Mouse (Mus musculus): ENCODE measurements around the gene Sp2. TPM values are rescaled to one million over a fixed set of nuclear protein-coding genes. Genes with fewer than 3 reads are reported as not detected.

Sp2 gene
- polyA plus RNA-seq, 1 experiment from 2014 or later, result 18.0 TPM

- peaks cover 65% of the 10 kb centered on the region for H3K4me1 ChIP-seq (replicated peaks)
- 20% methylated on average over 6 of the region's 6 CpGs for WGBS
- no peak overlapping the region for H3K4me3 ChIP-seq
These were observed 14.3 kb downstream of the Sp2 start for GRCm38 (mm10) chr11:96968476-96968875.

DNA sequence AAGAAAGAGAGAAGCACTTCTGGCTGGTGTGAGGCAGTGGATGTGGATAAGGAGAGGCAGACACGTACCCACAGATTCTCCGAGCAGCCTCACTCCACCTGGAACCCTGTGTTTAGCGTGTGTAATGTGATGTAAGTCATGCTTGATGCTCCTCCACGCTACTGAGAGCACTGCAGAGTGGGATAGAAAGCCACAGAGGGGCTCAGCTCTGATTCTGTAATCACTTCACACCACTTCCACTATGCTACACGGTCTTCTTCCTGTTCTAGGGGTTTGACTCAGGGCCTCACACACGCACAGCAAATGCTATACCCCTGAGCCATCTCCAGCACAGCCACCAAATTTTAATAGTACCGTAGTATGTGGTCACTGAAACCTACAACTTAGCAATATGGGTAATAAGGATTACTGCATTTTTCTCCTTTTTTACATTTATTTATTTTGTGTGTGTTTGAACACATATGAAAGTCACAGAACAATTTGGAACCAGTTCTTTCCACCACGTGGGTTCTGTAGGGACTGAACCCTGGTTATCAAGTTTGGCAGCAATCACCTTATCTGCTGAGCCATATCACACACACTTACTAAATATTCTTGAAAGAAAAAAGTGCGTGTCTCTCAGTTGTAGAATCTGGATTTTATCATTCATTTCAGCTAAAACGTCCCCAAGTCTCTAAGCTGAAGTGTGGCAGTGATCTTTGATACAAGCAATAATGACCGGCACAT lies 15.1 kb downstream of the Sp2 start:
- H3K9ac ChIP-seq, result peak overlapping the region; percentile 59
- WGBS, result 44% methylated on average over 11 of the region's 11 CpGs

More at GRCm38 (mm10) chr11:96968476-96968875, 14.3 kb downstream of the Sp2 start:
- peak overlapping the region; percentile 56 for H3K4me2 ChIP-seq
- no peaks in the 10 kb centered on the region for H3K27me3 ChIP-seq (replicated peaks)
- no peaks in the 10 kb centered on the region for H3K36me3 ChIP-seq
- H3K9ac ChIP-seq, result peak overlapping the region; percentile 59
- ATAC-seq (ENCODE audit: insufficient number of reproducible peaks, low FRiP score), result no peak
- no peaks in the 10 kb centered on the region for H3K9me3 ChIP-seq (replicated peaks)
- H3K27ac ChIP-seq (ENCODE audit: poor library complexity, severe bottlenecking), result peak overlapping the region; percentile 99

GRCm38 (mm10) chr11:96966914-96967543 lies 15.7 kb downstream of the Sp2 start:
- peak overlapping the region; percentile 29 for H3K4me2 ChIP-seq

More for the DNA sequence above, 15.1 kb downstream of the Sp2 start:
- H3K4me3 ChIP-seq, result no peak overlapping the region
- peaks cover 3% of the 10 kb centered on the region; the same call in 1 of the 2 replicates for H3K36me3 ChIP-seq
- H3K4me1 ChIP-seq (replicated peaks), result peaks cover 65% of the 10 kb centered on the region
- peak overlapping the region; percentile 56 for H3K4me2 ChIP-seq
- no peaks in the 10 kb centered on the region for H3K27me3 ChIP-seq (replicated peaks)
- no peak for ATAC-seq (ENCODE audit: insufficient number of reproducible peaks, low FRiP score)
- peak overlapping the region; percentile 99 for H3K27ac ChIP-seq (ENCODE audit: poor library complexity, severe bottlenecking)
- no peaks in the 10 kb centered on the region for H3K9me3 ChIP-seq (replicated peaks)

DNA sequence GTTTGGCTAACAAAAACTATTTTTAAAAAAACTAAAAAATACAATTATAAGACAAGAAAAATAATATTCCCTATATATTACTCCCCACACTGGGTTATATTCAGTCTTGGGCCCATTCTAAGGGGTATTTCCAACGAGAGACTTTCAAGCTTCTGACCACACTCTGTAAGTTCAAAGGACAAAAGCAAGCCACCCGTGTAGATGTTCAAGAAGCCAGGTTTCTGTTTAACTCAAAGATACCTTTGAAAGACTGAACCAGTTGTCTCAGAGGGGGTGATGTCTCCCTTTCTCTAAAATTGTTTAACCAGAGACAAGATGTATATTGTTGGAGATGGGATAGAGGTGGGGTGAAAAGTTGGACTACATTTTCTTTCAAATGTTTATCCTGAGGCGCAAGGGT lies 16.6 kb downstream of the Sp2 start:
- 88% methylated on average over 3 of the region's 3 CpGs for WGBS
- H3K9me3 ChIP-seq (replicated peaks), result no peaks in the 10 kb centered on the region
- no peaks in the 10 kb centered on the region for H3K27me3 ChIP-seq (replicated peaks)
- H3K4me1 ChIP-seq (replicated peaks), result peaks cover 51% of the 10 kb centered on the region
- H3K36me3 ChIP-seq, result peaks cover 18% of the 10 kb centered on the region
- H3K9ac ChIP-seq, result no peak overlapping the region
- H3K4me3 ChIP-seq, result no peak overlapping the region
- ATAC-seq (ENCODE audit: insufficient number of reproducible peaks, low FRiP score), result no peak
- no peak overlapping the region for H3K4me2 ChIP-seq
- H3K27ac ChIP-seq (ENCODE audit: poor library complexity, severe bottlenecking), result no peak overlapping the region

More at GRCm38 (mm10) chr11:96966914-96967543, 15.7 kb downstream of the Sp2 start:
- Histone ChIP-seq H3K27me3 (replicated peaks) (no peaks in the 10 kb centered on the region), H3K4me3 (no peak overlapping the region), H3K9me3 (replicated peaks) (no peaks in the 10 kb centered on the region), H3K36me3 (peaks cover 10% of the 10 kb centered on the region), H3K4me1 (replicated peaks) (peaks cover 59% of the 10 kb centered on the region), H3K9ac (peak overlapping the region; percentile 59; the same call in 1 of the 2 replicates), H3K27ac (ENCODE audit: poor library complexity, severe bottlenecking) (peak overlapping the region; percentile 43)
- ATAC-seq (ENCODE audit: insufficient number of reproducible peaks, low FRiP score), result no peak
- WGBS, result 65% methylated on average over 13 of the region's 13 CpGs

GRCm38 (mm10) chr11:96963580-96963979 lies 19.2 kb downstream of the Sp2 start:
- peak; percentile 74; the same call in 1 of the 2 replicates for ATAC-seq (ENCODE audit: insufficient number of reproducible peaks, low FRiP score)
- H3K4me2 ChIP-seq, result no peak overlapping the region
- WGBS, result 20% methylated on average over 8 of the region's 8 CpGs
- H3K36me3 ChIP-seq, result peaks cover 42% of the 10 kb centered on the region
- no peak overlapping the region for H3K4me3 ChIP-seq
- H3K4me1 ChIP-seq (replicated peaks), result peaks cover 25% of the 10 kb centered on the region
- no peak overlapping the region for H3K27ac ChIP-seq (ENCODE audit: poor library complexity, severe bottlenecking)
- H3K9me3 ChIP-seq (replicated peaks), result no peaks in the 10 kb centered on the region
- no peaks in the 10 kb centered on the region for H3K27me3 ChIP-seq (replicated peaks)
- no peak overlapping the region for H3K9ac ChIP-seq

DNA sequence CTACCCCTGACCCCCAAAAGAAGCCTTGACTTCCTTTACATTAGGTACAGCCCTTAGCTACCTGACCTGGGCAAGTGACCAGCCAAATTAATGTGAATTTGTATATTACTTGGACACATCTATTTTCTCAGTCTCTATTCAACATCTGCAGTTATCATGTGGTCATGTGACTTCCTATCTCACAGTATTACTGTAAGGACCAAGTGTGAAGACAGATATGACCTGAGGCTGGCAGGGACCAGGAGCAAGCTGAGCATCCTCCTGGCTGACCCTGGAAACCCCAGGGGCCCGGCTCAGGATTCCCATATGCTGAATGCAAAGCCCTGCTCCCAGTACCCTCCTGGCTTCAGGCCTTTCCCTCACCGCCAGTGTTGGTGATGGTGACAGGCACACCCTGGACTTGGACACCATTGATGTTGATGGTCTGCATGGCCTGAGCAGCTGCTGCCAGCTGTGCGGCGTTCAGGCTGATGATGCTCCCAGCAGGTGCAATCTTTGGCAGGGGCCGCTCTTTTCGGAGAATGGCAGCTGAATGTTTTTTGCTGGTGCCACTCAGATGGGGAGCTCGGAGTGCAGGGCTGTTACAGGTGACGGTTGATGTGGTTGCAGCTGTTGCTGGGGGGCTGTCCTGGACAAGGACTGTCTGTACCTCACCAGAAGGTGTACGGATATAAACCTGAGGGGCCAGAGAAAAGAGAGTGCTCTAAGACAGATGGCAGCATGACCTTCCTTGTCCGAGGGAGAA lies 25.5 kb downstream of the Sp2 start:
- peaks cover 93% of the 10 kb centered on the region for H3K36me3 ChIP-seq
- 89% methylated on average over 10 of the region's 10 CpGs for WGBS
- H3K4me3 ChIP-seq, result no peak overlapping the region
- ATAC-seq (ENCODE audit: insufficient number of reproducible peaks, low FRiP score), result no peak
- H3K9me3 ChIP-seq (replicated peaks), result no peaks in the 10 kb centered on the region
- 0 out of 2 replicates have a peak, but pooled peaks cover 6% of the 10 kb centered on the region for H3K4me1 ChIP-seq (replicated peaks)
- no peaks in the 10 kb centered on the region for H3K27me3 ChIP-seq (replicated peaks)
- H3K27ac ChIP-seq (ENCODE audit: poor library complexity, severe bottlenecking), result no peak overlapping the region
- no peak overlapping the region for H3K4me2 ChIP-seq
- no peak overlapping the region for H3K9ac ChIP-seq

GRCm38 (mm10) chr11:96956009-96956724 lies 26.6 kb downstream of the Sp2 start:
- Histone ChIP-seq H3K9ac (no peak overlapping the region), H3K9me3 (replicated peaks) (no peaks in the 10 kb centered on the region), H3K4me3 (no peak overlapping the region), H3K36me3 (peaks cover 93% of the 10 kb centered on the region), H3K4me1 (replicated peaks) (0 out of 2 replicates have a peak, but pooled peaks cover 6% of the 10 kb centered on the region), H3K4me2 (no peak overlapping the region), H3K27ac (ENCODE audit: poor library complexity, severe bottlenecking) (no peak overlapping the region), H3K27me3 (replicated peaks) (no peaks in the 10 kb centered on the region)
- 63% methylated on average over 20 of the region's 20 CpGs for WGBS
- ATAC-seq (ENCODE audit: insufficient number of reproducible peaks, low FRiP score), result peak; percentile 72

- Histone ChIP-seq H3K27ac (ENCODE audit: poor library complexity, severe bottlenecking) (no peak overlapping the region), H3K9me3 (replicated peaks) (no peaks in the 10 kb centered on the region), H3K36me3 (peaks cover 89% of the 10 kb centered on the region)
These were observed 27.7 kb downstream of the Sp2 start for GRCm38 (mm10) chr11:96955094-96955493.

GRCm38 (mm10) chr11:96952896-96953295 lies 29.9 kb downstream of the Sp2 start:
- Histone ChIP-seq H3K27me3 (replicated peaks) (no peaks in the 10 kb centered on the region), H3K36me3 (peaks cover 73% of the 10 kb centered on the region), H3K9ac (no peak overlapping the region), H3K4me3 (no peak overlapping the region), H3K27ac (ENCODE audit: poor library complexity, severe bottlenecking) (no peak overlapping the region), H3K4me1 (replicated peaks) (0 out of 2 replicates have a peak, but pooled peaks cover 6% of the 10 kb centered on the region), H3K9me3 (replicated peaks) (no peaks in the 10 kb centered on the region), H3K4me2 (no peak overlapping the region)
- 75% methylated on average over 6 of the region's 6 CpGs for WGBS
- no peak for ATAC-seq (ENCODE audit: insufficient number of reproducible peaks, low FRiP score)

More at GRCm38 (mm10) chr11:96955094-96955493, 27.7 kb downstream of the Sp2 start:
- WGBS, result 83% methylated on average over 4 of the region's 4 CpGs
- Histone ChIP-seq H3K4me1 (replicated peaks) (0 out of 2 replicates have a peak, but pooled peaks cover 6% of the 10 kb centered on the region), H3K4me2 (no peak overlapping the region), H3K27me3 (replicated peaks) (no peaks in the 10 kb centered on the region), H3K9ac (no peak overlapping the region), H3K4me3 (no peak overlapping the region)
- ATAC-seq (ENCODE audit: insufficient number of reproducible peaks, low FRiP score), result no peak

GRCm38 (mm10) chr11:96952426-96952825 lies 30.3 kb downstream of the Sp2 start:
- 86% methylated on average over 10 of the region's 10 CpGs for WGBS
- H3K4me1 ChIP-seq (replicated peaks), result 0 out of 2 replicates have a peak, but pooled peaks cover 6% of the 10 kb centered on the region
- no peaks in the 10 kb centered on the region for H3K27me3 ChIP-seq (replicated peaks)
- H3K27ac ChIP-seq (ENCODE audit: poor library complexity, severe bottlenecking), result no peak overlapping the region
- H3K9me3 ChIP-seq (replicated peaks), result no peaks in the 10 kb centered on the region
- peaks cover 68% of the 10 kb centered on the region for H3K36me3 ChIP-seq
- no peak overlapping the region for H3K4me3 ChIP-seq
- ATAC-seq (ENCODE audit: insufficient number of reproducible peaks, low FRiP score), result no peak
- H3K4me2 ChIP-seq, result no peak overlapping the region
- H3K9ac ChIP-seq, result no peak overlapping the region

All from heart, embryonic 12.5 days (tissue).